Mouse (Mus musculus): Measurements from ENCODE around the gene Olfr1505.

Olfr1505 gene

DNA sequence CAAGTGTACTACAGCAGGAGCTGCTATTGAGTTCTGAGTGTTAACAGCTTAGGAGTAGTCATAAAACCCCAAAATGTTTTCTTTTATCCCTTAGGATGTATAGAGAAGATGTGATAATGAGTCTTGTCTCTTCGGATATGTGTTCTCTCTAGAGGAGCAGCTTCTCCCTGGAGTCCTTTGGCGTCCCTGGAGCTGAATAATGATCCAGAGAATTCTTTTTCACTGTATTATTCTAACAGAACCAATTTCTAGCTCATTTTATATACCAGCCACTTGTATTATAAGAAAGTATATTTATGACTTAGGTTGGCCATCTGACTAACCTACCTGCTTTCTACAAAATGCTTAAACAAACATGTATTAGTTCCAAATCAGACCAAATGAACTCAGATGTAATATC is at the start of gene Olfr1505:
Gene Olfr1505 (plus strand): TSS at position 301 of the 400 bp plus-strand sequence.
- DNase-seq: no peak

GRCm38 (mm10) chr19:13897828-13898227 is 15.5 kb upstream of the Olfr1505 start, which contains the start of gene Olfr1504:
TSS of gene Olfr1504 (minus strand) at chr19:13897928.
- no peak for DNase-seq

Data from B cell, adult 2 months (primary cell).